Mouse (Mus musculus): ENCODE data around the gene Plekhh2. TPM values are rescaled to one million over a fixed set of nuclear protein-coding genes. Genes with fewer than 3 reads are reported as not detected.

The Plekhh2 gene
- polyA plus RNA-seq, 1 experiment from 2014 or later, result 8.0 TPM

DNA sequence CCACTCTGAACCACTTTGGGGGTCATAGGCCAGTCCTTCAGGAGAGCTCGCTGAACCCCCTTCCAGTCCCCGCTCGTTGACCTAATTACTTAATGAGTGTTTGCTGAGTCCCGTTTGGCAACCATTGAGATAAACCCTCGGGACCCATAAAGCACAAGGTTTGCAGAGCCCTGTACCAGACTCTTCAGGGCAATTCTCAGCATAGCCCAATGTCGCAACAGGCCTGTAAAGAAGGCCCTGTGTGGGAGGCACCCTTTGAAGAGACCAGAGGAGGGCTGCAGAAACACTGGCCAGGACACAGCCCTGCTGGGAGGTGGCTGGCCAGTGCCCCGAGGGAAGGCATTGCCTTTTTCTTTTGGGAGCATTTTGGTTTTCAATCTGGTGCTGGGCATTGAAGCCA, 100.3 kb downstream of the Plekhh2 start:
- Histone ChIP-seq H3K4me3 (ENCODE audit: low read depth, low read length) (no peak overlapping the region), H3K27me3 (replicated peaks; ENCODE audit: control insufficient read depth, insufficient read depth, low read length) (no peaks in the 10 kb centered on the region), H3K9me3 (ENCODE audit: control insufficient read depth, low read length) (no peaks in the 10 kb centered on the region), H3K4me1 (ENCODE audit: control insufficient read depth, insufficient read depth, low read length) (0 out of 2 replicates have a peak, but pooled peaks cover 7% of the 10 kb centered on the region), H3K27ac (replicated peaks; ENCODE audit: low read depth, low read length) (no peak overlapping the region), H3K4me2 (ENCODE audit: low read depth, low read length) (no peak overlapping the region), H3K36me3 (ENCODE audit: control insufficient read depth, insufficient read depth, low read length) (peaks cover 43% of the 10 kb centered on the region), H3K9ac (ENCODE audit: low read depth, low read length) (no peak overlapping the region)
- 61% methylated on average over 7 of the region's 7 CpGs for WGBS
- ATAC-seq (ENCODE audit: low read depth) (0 out of 2 replicates have a peak, but pooled peaks have one; percentile 26), DNase-seq (ENCODE audit: low spot score) (no peak)

DNA sequence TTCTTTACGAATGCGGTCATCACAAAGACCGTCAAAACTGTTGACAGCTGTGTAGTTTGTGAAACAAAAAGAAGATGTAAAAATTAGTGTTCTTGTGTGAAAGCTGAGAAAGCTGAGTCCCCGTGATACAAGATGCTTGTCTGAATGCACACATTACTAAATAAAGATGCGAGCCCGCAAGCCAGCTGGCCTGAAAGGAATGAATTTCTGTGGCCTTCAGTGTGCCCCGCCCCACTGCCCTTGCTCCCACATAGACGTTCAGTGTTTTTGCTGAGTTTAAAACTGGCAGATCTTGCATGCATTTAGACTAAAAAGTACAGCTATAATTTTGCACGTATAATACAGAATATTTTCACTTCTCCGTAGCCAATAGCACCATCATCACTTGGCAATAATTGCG, 104.1 kb downstream of the Plekhh2 start:
- H3K4me3 ChIP-seq (ENCODE audit: low read depth, low read length), result no peak overlapping the region
- ATAC-seq (ENCODE audit: low read depth), result no peak
- H3K9me3 ChIP-seq (ENCODE audit: control insufficient read depth, low read length), result no peaks in the 10 kb centered on the region
- peaks cover 51% of the 10 kb centered on the region for H3K36me3 ChIP-seq (ENCODE audit: control insufficient read depth, insufficient read depth, low read length)
- 80% methylated on average over 11 of the region's 11 CpGs for WGBS
- H3K9ac ChIP-seq (ENCODE audit: low read depth, low read length), result no peak overlapping the region
- 0 out of 2 replicates have a peak, but pooled peaks cover 7% of the 10 kb centered on the region for H3K4me1 ChIP-seq (ENCODE audit: control insufficient read depth, insufficient read depth, low read length)
- no peak overlapping the region for H3K4me2 ChIP-seq (ENCODE audit: low read depth, low read length)
- H3K27ac ChIP-seq (replicated peaks; ENCODE audit: low read depth, low read length), result no peak overlapping the region
- peak; percentile 51 for DNase-seq (ENCODE audit: low spot score)
- H3K27me3 ChIP-seq (replicated peaks; ENCODE audit: control insufficient read depth, insufficient read depth, low read length), result no peaks in the 10 kb centered on the region

DNA sequence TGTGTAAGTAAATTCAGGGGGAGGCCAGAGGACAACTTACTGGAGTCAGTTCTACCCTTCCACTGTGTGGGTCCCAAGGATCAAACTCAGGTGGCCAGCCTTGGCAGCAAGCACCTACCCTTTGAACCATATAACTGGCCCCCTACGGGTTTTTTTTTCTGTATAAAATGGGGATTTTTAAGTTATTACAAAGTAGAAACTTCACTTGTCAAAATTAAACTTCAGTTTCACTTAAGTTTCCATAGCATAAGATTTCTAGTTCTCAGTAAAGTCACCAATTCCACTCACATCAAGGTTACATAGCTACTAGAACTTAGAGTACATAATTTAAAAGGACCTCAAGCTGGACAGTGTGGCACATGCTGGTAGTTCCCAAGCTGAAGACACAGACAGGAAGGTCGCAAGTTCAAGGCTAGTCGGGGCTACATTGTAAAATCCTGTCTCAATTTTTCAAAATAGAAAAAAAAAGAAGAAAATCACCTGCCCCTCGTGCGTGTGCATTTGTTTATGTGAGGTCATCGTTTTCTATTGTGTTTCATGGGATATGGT, 104.9 kb downstream of the Plekhh2 start:
- no peaks in the 10 kb centered on the region for H3K9me3 ChIP-seq (ENCODE audit: control insufficient read depth, low read length)
- ATAC-seq (ENCODE audit: low read depth) (no peak), DNase-seq (ENCODE audit: low spot score) (no peak)
- H3K4me2 ChIP-seq (ENCODE audit: low read depth, low read length), result no peak overlapping the region
- 78% methylated on average over 6 of the region's 6 CpGs for WGBS
- peaks cover 51% of the 10 kb centered on the region for H3K36me3 ChIP-seq (ENCODE audit: control insufficient read depth, insufficient read depth, low read length)
- no peaks in the 10 kb centered on the region for H3K27me3 ChIP-seq (replicated peaks; ENCODE audit: control insufficient read depth, insufficient read depth, low read length)
- 0 out of 2 replicates have a peak, but pooled peaks cover 5% of the 10 kb centered on the region for H3K4me1 ChIP-seq (ENCODE audit: control insufficient read depth, insufficient read depth, low read length)
- no peak overlapping the region for H3K9ac ChIP-seq (ENCODE audit: low read depth, low read length)
- no peak overlapping the region for H3K27ac ChIP-seq (replicated peaks; ENCODE audit: low read depth, low read length)
- no peak overlapping the region for H3K4me3 ChIP-seq (ENCODE audit: low read depth, low read length)

DNA sequence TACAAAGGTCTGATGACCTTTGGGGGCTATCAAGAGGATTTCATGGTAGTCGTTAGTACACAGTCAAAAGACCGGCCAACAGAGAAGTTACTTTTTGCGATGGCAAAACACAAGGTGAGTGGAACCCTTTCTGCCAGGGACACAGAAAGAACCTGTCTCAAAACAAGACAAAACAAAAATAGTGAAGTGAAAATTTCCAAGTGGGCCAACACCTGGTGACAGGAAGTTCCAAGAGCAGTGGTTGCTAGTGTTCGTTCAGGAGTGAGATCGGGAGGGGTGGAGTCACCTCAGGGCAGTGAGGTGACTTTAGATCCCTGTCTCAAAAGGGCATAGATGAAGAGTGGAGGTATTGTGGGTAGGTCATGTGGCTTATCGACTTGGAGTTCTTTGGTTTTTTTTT, 106.3 kb downstream of the Plekhh2 start:
- DNase-seq (ENCODE audit: low spot score) (no peak), ATAC-seq (ENCODE audit: low read depth) (no peak)
- no peak overlapping the region for H3K4me3 ChIP-seq (ENCODE audit: low read depth, low read length)
- 0 out of 2 replicates have a peak, but pooled peaks cover 1% of the 10 kb centered on the region for H3K4me1 ChIP-seq (ENCODE audit: control insufficient read depth, insufficient read depth, low read length)
- no peak overlapping the region for H3K27ac ChIP-seq (replicated peaks; ENCODE audit: low read depth, low read length)
- peaks cover 40% of the 10 kb centered on the region for H3K36me3 ChIP-seq (ENCODE audit: control insufficient read depth, insufficient read depth, low read length)
- H3K27me3 ChIP-seq (replicated peaks; ENCODE audit: control insufficient read depth, insufficient read depth, low read length), result no peaks in the 10 kb centered on the region
- no peak overlapping the region for H3K9ac ChIP-seq (ENCODE audit: low read depth, low read length)
- no peak overlapping the region for H3K4me2 ChIP-seq (ENCODE audit: low read depth, low read length)
- WGBS, result 88% methylated on average over 6 of the region's 6 CpGs
- no peaks in the 10 kb centered on the region for H3K9me3 ChIP-seq (ENCODE audit: control insufficient read depth, low read length)

DNA sequence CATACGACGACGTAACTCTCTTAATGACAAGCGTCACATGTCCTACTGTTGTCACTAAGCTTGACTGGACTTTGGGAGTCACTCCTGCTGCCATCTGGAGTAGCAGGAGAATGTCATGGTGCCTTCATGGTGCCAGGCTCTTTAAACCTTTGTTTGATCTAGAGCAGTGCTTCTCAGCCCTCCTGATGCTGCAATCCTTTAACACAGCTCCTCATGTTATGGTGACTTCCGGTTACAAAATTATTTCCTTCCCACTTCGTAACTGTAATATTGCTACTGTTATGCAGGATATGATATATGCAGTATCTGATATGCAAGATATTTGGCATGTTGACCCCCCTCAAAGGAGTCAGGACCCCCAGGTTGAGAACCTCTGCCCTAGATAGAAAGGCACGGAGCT, 107.4 kb downstream of the Plekhh2 start:
- WGBS, result 81% methylated on average over 7 of the region's 7 CpGs
- H3K27ac ChIP-seq (replicated peaks; ENCODE audit: low read depth, low read length), result no peak overlapping the region
- ATAC-seq (ENCODE audit: low read depth) (no peak), DNase-seq (ENCODE audit: low spot score) (no peak)
- H3K9me3 ChIP-seq (ENCODE audit: control insufficient read depth, low read length), result no peaks in the 10 kb centered on the region
- 0 out of 2 replicates have a peak, but pooled peaks cover 3% of the 10 kb centered on the region for H3K4me1 ChIP-seq (ENCODE audit: control insufficient read depth, insufficient read depth, low read length)
- no peak overlapping the region for H3K4me3 ChIP-seq (ENCODE audit: low read depth, low read length)
- H3K9ac ChIP-seq (ENCODE audit: low read depth, low read length), result no peak overlapping the region
- no peaks in the 10 kb centered on the region for H3K27me3 ChIP-seq (replicated peaks; ENCODE audit: control insufficient read depth, insufficient read depth, low read length)
- no peak overlapping the region for H3K4me2 ChIP-seq (ENCODE audit: low read depth, low read length)
- H3K36me3 ChIP-seq (ENCODE audit: control insufficient read depth, insufficient read depth, low read length), result peaks cover 29% of the 10 kb centered on the region; the same call in 1 of the 2 replicates

DNA sequence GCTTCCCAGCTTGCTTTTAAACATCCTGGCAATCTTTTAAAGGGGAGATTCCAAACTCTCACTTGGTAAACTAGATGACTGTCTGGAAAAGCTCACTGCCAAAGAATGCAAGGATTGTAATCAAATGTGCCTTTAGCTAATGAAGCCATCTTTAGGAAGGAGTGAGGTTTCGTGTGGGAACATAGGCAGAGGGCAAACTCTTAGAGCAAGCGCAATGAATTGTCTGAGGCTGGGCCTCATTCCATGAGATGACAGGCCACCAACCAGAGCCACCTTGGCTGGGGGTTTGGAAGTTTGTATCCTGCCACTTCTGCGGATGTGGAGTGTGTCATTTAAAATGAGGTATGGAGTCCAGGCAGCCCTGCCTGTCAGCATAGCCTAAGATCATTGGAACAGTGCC, 108.4 kb downstream of the Plekhh2 start:
- DNase-seq (ENCODE audit: low spot score) (no peak), ATAC-seq (ENCODE audit: low read depth) (no peak)
- H3K4me1 ChIP-seq (ENCODE audit: control insufficient read depth, insufficient read depth, low read length), result 0 out of 2 replicates have a peak, but pooled peaks cover 3% of the 10 kb centered on the region
- H3K4me3 ChIP-seq (ENCODE audit: low read depth, low read length), result no peak overlapping the region
- H3K9me3 ChIP-seq (ENCODE audit: control insufficient read depth, low read length), result no peaks in the 10 kb centered on the region
- no peak overlapping the region for H3K4me2 ChIP-seq (ENCODE audit: low read depth, low read length)
- no peaks in the 10 kb centered on the region for H3K27me3 ChIP-seq (replicated peaks; ENCODE audit: control insufficient read depth, insufficient read depth, low read length)
- no peak overlapping the region for H3K27ac ChIP-seq (replicated peaks; ENCODE audit: low read depth, low read length)
- no peak overlapping the region for H3K9ac ChIP-seq (ENCODE audit: low read depth, low read length)
- 0 out of 2 replicates have a peak, but pooled peaks cover 20% of the 10 kb centered on the region for H3K36me3 ChIP-seq (ENCODE audit: control insufficient read depth, insufficient read depth, low read length)
- WGBS, result 80% methylated on average over 3 of the region's 3 CpGs

DNA sequence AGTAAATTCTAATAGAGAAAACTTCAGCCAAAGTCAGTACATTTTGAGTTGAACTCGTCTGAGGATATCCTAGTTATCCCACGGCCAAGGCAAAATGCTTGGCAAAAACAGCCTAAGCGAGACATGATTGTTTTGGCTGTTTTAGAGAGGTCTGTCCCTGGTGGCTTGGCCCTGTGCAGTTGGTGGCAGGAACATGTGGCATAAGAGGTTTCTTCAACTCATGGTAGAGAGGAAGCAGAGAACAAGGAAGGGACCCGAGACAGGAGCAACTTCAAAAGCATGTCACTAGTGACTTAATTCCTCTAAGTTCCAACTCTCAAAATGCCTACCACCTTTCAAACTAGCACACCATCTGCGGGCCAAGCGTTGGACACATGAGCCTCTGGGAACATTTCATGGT, 108.9 kb downstream of the Plekhh2 start:
- H3K9me3 ChIP-seq (ENCODE audit: control insufficient read depth, low read length), result no peaks in the 10 kb centered on the region
- H3K27me3 ChIP-seq (replicated peaks; ENCODE audit: control insufficient read depth, insufficient read depth, low read length), result no peaks in the 10 kb centered on the region
- H3K4me3 ChIP-seq (ENCODE audit: low read depth, low read length), result no peak overlapping the region
- H3K36me3 ChIP-seq (ENCODE audit: control insufficient read depth, insufficient read depth, low read length), result 0 out of 2 replicates have a peak, but pooled peaks cover 20% of the 10 kb centered on the region
- DNase-seq (ENCODE audit: low spot score) (no peak), ATAC-seq (ENCODE audit: low read depth) (no peak)
- H3K4me2 ChIP-seq (ENCODE audit: low read depth, low read length), result no peak overlapping the region
- H3K9ac ChIP-seq (ENCODE audit: low read depth, low read length), result no peak overlapping the region
- H3K27ac ChIP-seq (replicated peaks; ENCODE audit: low read depth, low read length), result no peak overlapping the region
- WGBS, result 82% methylated on average over 6 of the region's 6 CpGs
- H3K4me1 ChIP-seq (ENCODE audit: control insufficient read depth, insufficient read depth, low read length), result 0 out of 2 replicates have a peak, but pooled peaks cover 3% of the 10 kb centered on the region

DNA sequence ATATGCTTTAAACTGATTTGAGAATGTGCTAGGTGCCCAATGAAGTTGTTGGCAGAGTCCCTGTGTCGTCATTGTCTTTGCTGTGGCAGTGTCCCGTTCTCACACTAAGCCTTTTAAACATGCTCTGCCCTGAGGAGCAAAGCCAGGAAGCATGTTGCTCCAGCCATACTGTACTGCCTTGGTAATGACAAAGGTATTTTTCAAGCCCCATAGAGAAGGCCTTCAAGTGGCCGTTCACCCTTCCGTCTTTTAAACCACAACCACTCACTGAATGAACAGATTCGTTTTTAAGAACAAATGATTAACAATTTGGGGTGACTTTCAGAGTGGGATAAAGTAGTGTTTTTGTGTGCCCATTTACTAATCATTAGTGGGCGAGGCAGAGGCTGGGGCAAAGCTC, 109.5 kb downstream of the Plekhh2 start:
- DNase-seq (ENCODE audit: low spot score) (no peak), ATAC-seq (ENCODE audit: low read depth) (no peak)
- WGBS, result 87% methylated on average over 6 of the region's 6 CpGs
- Histone ChIP-seq H3K4me2 (ENCODE audit: low read depth, low read length) (no peak overlapping the region), H3K9me3 (ENCODE audit: control insufficient read depth, low read length) (no peaks in the 10 kb centered on the region), H3K4me3 (ENCODE audit: low read depth, low read length) (no peak overlapping the region), H3K27me3 (replicated peaks; ENCODE audit: control insufficient read depth, insufficient read depth, low read length) (no peaks in the 10 kb centered on the region), H3K4me1 (ENCODE audit: control insufficient read depth, insufficient read depth, low read length) (0 out of 2 replicates have a peak, but pooled peaks cover 3% of the 10 kb centered on the region), H3K27ac (replicated peaks; ENCODE audit: low read depth, low read length) (no peak overlapping the region), H3K9ac (ENCODE audit: low read depth, low read length) (no peak overlapping the region), H3K36me3 (ENCODE audit: control insufficient read depth, insufficient read depth, low read length) (0 out of 2 replicates have a peak, but pooled peaks cover 20% of the 10 kb centered on the region)

DNA sequence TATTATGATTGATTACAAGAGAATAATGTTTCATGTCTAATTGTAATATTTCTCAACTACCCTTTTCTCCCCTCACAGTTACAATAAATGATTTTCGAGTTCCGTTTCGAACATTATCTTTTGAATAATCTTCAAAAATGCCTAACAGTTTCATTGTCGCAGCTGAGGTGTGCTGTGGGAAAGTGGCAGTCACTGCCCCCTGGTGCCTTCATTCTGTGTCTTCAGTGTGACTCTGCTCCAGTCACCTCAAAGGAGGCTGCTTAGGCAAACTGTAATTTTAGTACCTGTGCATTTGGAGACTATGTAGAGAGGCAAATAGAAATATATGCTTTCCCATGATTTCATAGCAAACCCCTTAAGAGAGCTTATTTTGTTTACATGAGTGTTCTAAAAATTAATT, 110.3 kb downstream of the Plekhh2 start:
- 75% methylated on average over 4 of the region's 4 CpGs for WGBS
- no peaks in the 10 kb centered on the region for H3K27me3 ChIP-seq (replicated peaks; ENCODE audit: control insufficient read depth, insufficient read depth, low read length)
- 0 out of 2 replicates have a peak, but pooled peaks cover 20% of the 10 kb centered on the region for H3K36me3 ChIP-seq (ENCODE audit: control insufficient read depth, insufficient read depth, low read length)
- H3K4me1 ChIP-seq (ENCODE audit: control insufficient read depth, insufficient read depth, low read length), result peaks cover 3% of the 10 kb centered on the region; the same call in 1 of the 2 replicates
- H3K4me2 ChIP-seq (ENCODE audit: low read depth, low read length), result no peak overlapping the region
- H3K9me3 ChIP-seq (ENCODE audit: control insufficient read depth, low read length), result no peaks in the 10 kb centered on the region
- no peak for ATAC-seq (ENCODE audit: low read depth)
- no peak overlapping the region for H3K9ac ChIP-seq (ENCODE audit: low read depth, low read length)
- H3K27ac ChIP-seq (replicated peaks; ENCODE audit: low read depth, low read length), result peak overlapping the region; percentile 74
- no peak for DNase-seq (ENCODE audit: low spot score)
- no peak overlapping the region for H3K4me3 ChIP-seq (ENCODE audit: low read depth, low read length)
